Mouse (Mus musculus): ENCODE measurements around the gene Gm45618. TPM values are rescaled to one million over a fixed set of nuclear protein-coding genes. Genes with fewer than 3 reads are reported as not detected.

Gene Gm45618
- polyA plus RNA-seq, 1 experiment from 2014 or later = not detected

Other genes with a start within 250 kb of the Gm45618 start
- 74.0 and 87.3 TPM in 2 replicates for gene Tollip, start 202.2 kb downstream of the Gm45618 start, polyA plus RNA-seq (2014; fragmentation: Nextera tagmentation; extraction: Ambion mirVana)
- 20.8 and 21.7 TPM in 2 replicates for gene Brsk2, start 171.0 kb downstream of the Gm45618 start, polyA plus RNA-seq (2014; fragmentation: Nextera tagmentation; extraction: Ambion mirVana)
- gene Mob2, start 59.7 kb downstream of the Gm45618 start, polyA plus RNA-seq (2014; fragmentation: Nextera tagmentation; extraction: Ambion mirVana) = 53.6 and 57.9 TPM in 2 replicates
- gene Dusp8, start 24.9 kb downstream of the Gm45618 start, polyA plus RNA-seq (2014; fragmentation: Nextera tagmentation; extraction: Ambion mirVana) = 58.0 and 84.8 TPM in 2 replicates
- gene Gm39115, start 15.3 kb upstream of the Gm45618 start, polyA plus RNA-seq (2014; fragmentation: Nextera tagmentation; extraction: Ambion mirVana) = not detected in 2 replicates
- not detected in 2 replicates for gene Gm45337, start 23.9 kb upstream of the Gm45618 start, polyA plus RNA-seq (2014; fragmentation: Nextera tagmentation; extraction: Ambion mirVana)
- not detected in 2 replicates for gene Gm29735, start 36.4 kb upstream of the Gm45618 start, polyA plus RNA-seq (2014; fragmentation: Nextera tagmentation; extraction: Ambion mirVana)
- not detected in 2 replicates for gene Gm4553, start 45.0 kb upstream of the Gm45618 start, polyA plus RNA-seq (2014; fragmentation: Nextera tagmentation; extraction: Ambion mirVana)
- not detected in 2 replicates for gene Krtap5-2, start 55.3 kb upstream of the Gm45618 start, polyA plus RNA-seq (2014; fragmentation: Nextera tagmentation; extraction: Ambion mirVana)
- not detected in 2 replicates for gene Gm10153, start 69.7 kb upstream of the Gm45618 start, polyA plus RNA-seq (2014; fragmentation: Nextera tagmentation; extraction: Ambion mirVana)
- not detected in 2 replicates for gene Krtap5-3, start 80.6 kb upstream of the Gm45618 start, polyA plus RNA-seq (2014; fragmentation: Nextera tagmentation; extraction: Ambion mirVana)
- gene Gm7579, start 91.1 kb upstream of the Gm45618 start, polyA plus RNA-seq (2014; fragmentation: Nextera tagmentation; extraction: Ambion mirVana) = not detected in 2 replicates
- not detected in 2 replicates for gene Krtap5-5, start 109.2 kb upstream of the Gm45618 start, polyA plus RNA-seq (2014; fragmentation: Nextera tagmentation; extraction: Ambion mirVana)
- gene Gm40460, start 120.3 kb upstream of the Gm45618 start, polyA plus RNA-seq (2014; fragmentation: Nextera tagmentation; extraction: Ambion mirVana) = not detected in 2 replicates
- not detected in 2 replicates for gene Gm2431, start 137.6 kb upstream of the Gm45618 start, polyA plus RNA-seq (2014; fragmentation: Nextera tagmentation; extraction: Ambion mirVana)
- not detected in 2 replicates for gene Gm4559, start 153.6 kb upstream of the Gm45618 start, polyA plus RNA-seq (2014; fragmentation: Nextera tagmentation; extraction: Ambion mirVana)
- not detected in 2 replicates for gene Krtap5-1, start 176.4 kb upstream of the Gm45618 start, polyA plus RNA-seq (2014; fragmentation: Nextera tagmentation; extraction: Ambion mirVana)
- not detected in 2 replicates for gene Krtap5-4, start 182.8 kb upstream of the Gm45618 start, polyA plus RNA-seq (2014; fragmentation: Nextera tagmentation; extraction: Ambion mirVana)